Mouse (Mus musculus) central nervous system, embryonic 14 days (tissue): Measurements from ENCODE around the gene Cdk5rap2. TPM values are rescaled to one million over a fixed set of nuclear protein-coding genes. Genes with fewer than 3 reads are reported as not detected.

Experiments used
- polyA plus RNA-seq: library from polyadenylated mRNA; depleted of rRNA; stranded (reverse); fragments of >200 nt; gene quantifications from 2 replicates; pipeline ENCODE4 v1.2.3, GENCODE M21; 2012; rRNA removed

The Cdk5rap2 gene
- polyA plus RNA-seq: 18.4 and 19.1 TPM in 2 replicates

DNA sequence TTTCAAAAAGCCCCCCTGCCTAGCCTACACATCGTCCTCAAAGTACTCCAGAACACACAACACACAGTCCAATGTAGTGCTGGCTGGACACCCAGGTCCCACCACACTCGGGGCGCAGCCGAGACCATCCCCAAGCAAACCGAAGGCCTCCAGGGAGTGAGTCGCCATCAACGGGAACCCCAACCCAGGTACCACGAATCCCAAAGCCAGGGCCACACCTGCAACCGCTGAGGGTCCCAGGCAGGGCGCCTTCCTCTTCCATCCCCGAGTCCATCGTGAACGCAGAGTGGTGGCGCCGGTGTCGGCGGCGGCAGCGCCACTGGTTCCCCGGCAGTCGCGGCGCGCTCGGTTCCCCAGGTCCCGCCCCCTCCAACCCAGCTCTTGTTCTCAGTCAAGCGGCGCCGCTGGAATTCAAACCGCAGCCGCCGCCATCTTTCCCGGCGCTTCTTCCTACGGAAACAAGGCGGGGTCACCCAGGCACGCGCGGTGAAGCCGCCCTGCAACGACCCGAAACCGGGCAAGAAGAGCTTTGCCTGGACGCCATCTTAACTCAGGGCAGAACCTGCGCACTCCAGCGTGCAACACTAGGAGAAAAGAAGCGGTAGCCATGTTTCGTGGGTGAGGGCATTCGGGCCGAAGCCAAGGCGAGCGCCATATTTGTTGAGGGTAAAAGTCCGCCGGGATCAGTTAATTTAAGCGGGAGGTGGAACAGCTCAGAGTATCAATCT is at the start of gene Cdk5rap2:
Gene Cdk5rap2 (minus strand): TSS at position 450 of the 728 bp plus-strand sequence.

Other genes with a start within 250 kb of the Cdk5rap2 start
- gene Megf9, start 124.6 kb upstream of the Cdk5rap2 start, polyA plus RNA-seq: 23.2 and 25.1 TPM in 2 replicates